Mouse (Mus musculus): ENCODE data around the gene Cryba2.

- TF ChIP-seq POLR2A (IDR thresholded peaks at IDR 0.05; ENCODE audit: low read depth, low read length), result no peak
- TF ChIP-seq CTCF (IDR thresholded peaks at IDR 0.05; ENCODE audit: extremely low read depth, insufficient read length, insufficient replicate concordance, low read depth, low read length), result no peak
Measured at GRCm38 (mm10) chr1:74872218-74872617, 20.7 kb downstream of the Cryba2 start.

Data from small intestine, adult 2 months (tissue).